Mouse (Mus musculus): ENCODE data around the gene Macf1. TPM values are rescaled to one million over a fixed set of nuclear protein-coding genes. Genes with fewer than 3 reads are reported as not detected.
A peak's percentile ranks its signal among the peaks of the same experiment; 100 is the strongest.

Macf1 gene
- 71.0 and 77.0 TPM in 2 replicates for polyA plus RNA-seq (2014; fragmentation: Nextera tagmentation; extraction: Ambion mirVana)

DNA sequence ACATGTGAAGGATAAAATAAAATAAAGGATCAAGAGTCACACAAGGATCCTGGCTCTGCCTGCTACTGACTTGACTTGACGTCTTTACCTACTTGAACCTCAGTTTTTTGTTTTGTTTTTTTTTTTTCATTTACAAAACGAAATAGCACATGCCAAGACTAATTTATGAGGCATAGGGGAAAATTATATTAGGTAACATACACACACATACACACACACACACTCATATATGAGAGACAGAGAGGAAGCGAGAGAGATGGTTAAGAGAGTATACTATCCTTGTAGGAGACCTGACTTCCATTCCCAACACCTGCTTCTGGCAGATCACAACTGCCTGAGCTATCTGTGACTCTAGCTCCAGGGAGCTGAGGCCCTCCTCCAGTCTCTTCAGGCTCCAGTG lies at the start of gene Macf1:
Gene Macf1, minus strand, starts transcription at position 101 of the 400 bp plus-strand sequence.
- peaks cover 9% of the 10 kb centered on the region for H3K27me3 ChIP-seq (ENCODE audit: control insufficient read depth, insufficient read depth, low read length)
- ATAC-seq (ENCODE audit: insufficient number of reproducible peaks, low FRiP score, low TSS enrichment, low read depth) (no peak), DNase-seq (ENCODE audit: low spot score) (no peak)
- no peaks in the 10 kb centered on the region for H3K9me3 ChIP-seq (ENCODE audit: control insufficient read depth, low read length)
- no peak within 1 kb of the TSS for H3K9ac ChIP-seq (ENCODE audit: low read length)
- H3K4me1 ChIP-seq (ENCODE audit: control insufficient read depth, insufficient read depth, low read length) = peaks cover 8% of the 10 kb centered on the region
- no peak within 1 kb of the TSS for H3K4me3 ChIP-seq (ENCODE audit: low read depth, low read length)
- no peaks in the 10 kb centered on the region for H3K36me3 ChIP-seq (ENCODE audit: control insufficient read depth, insufficient read depth, low read length)
- H3K27ac ChIP-seq (replicated peaks; ENCODE audit: low read depth, low read length) = no peak within 1 kb of the TSS
- no peak within 1 kb of the TSS for H3K4me2 ChIP-seq (ENCODE audit: low read depth, severe bottlenecking)
- WGBS = 82% methylated on average over 3 of the region's 3 CpGs

DNA sequence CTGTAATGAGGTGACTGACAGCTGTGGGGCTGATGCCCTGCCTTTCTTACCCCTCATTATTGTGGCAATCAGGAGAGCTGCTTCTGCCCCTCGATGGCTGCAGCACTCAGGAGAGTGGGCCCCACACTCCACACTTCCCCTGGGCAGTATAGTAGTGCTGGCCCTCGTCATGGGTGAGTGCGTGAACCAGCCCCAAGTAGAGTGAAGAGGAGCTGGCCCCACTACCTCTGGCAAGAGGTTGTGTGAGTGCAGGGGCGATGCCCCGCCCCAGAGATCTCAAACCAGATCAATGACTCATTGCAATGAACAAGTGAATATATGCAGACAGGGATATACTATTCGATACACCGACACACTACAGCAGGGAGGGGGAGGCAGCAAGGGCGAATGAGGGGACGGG lies 49.4 kb upstream of the Macf1 start:
- Histone ChIP-seq H3K36me3 (ENCODE audit: control insufficient read depth, insufficient read depth, low read length) (peaks cover 4% of the 10 kb centered on the region; the same call in 1 of the 2 replicates), H3K27me3 (ENCODE audit: control insufficient read depth, insufficient read depth, low read length) (no peaks in the 10 kb centered on the region), H3K4me1 (ENCODE audit: control insufficient read depth, insufficient read depth, low read length) (no peaks in the 10 kb centered on the region), H3K27ac (replicated peaks; ENCODE audit: low read depth, low read length) (no peak overlapping the region), H3K4me2 (ENCODE audit: low read depth, severe bottlenecking) (no peak overlapping the region), H3K9ac (ENCODE audit: low read length) (no peak overlapping the region), H3K4me3 (ENCODE audit: low read depth, low read length) (no peak overlapping the region), H3K9me3 (ENCODE audit: control insufficient read depth, low read length) (no peaks in the 10 kb centered on the region)
- DNase-seq (ENCODE audit: low spot score) (no peak), ATAC-seq (ENCODE audit: insufficient number of reproducible peaks, low FRiP score, low TSS enrichment, low read depth) (no peak)
- 94% methylated on average over 9 of the region's 9 CpGs for WGBS

DNA sequence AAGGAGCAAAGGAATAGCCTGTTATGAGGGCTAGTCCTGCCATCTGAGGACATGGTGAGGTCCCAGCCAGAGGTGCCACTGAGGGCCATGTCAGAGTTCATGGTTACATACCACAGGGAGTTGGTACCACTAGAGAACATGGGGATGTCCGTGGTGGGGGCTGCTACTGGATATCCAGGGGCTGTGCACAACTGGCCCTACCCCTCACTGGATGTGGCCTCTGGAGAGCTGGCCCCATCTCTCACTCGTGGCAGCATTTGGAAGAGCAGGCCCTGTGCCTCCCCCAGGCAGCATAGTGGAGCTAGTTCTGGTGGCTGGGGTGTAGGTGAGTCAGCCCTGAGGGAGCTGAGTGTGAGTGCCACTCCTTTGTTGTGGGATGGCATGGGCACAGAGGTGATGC lies 48.8 kb upstream of the Macf1 start:
- no peaks in the 10 kb centered on the region for H3K9me3 ChIP-seq (ENCODE audit: control insufficient read depth, low read length)
- peaks cover 4% of the 10 kb centered on the region; the same call in 1 of the 2 replicates for H3K36me3 ChIP-seq (ENCODE audit: control insufficient read depth, insufficient read depth, low read length)
- no peak for DNase-seq (ENCODE audit: low spot score)
- H3K27me3 ChIP-seq (ENCODE audit: control insufficient read depth, insufficient read depth, low read length) = no peaks in the 10 kb centered on the region
- ATAC-seq (ENCODE audit: insufficient number of reproducible peaks, low FRiP score, low TSS enrichment, low read depth) = no peak; the same call in 1 of the 2 replicates
- no peak overlapping the region for H3K4me3 ChIP-seq (ENCODE audit: low read depth, low read length)
- H3K4me2 ChIP-seq (ENCODE audit: low read depth, severe bottlenecking) = no peak overlapping the region
- no peak overlapping the region for H3K9ac ChIP-seq (ENCODE audit: low read length)
- no peak overlapping the region for H3K27ac ChIP-seq (replicated peaks; ENCODE audit: low read depth, low read length)
- WGBS = 84% methylated on average over 2 of the region's 2 CpGs
- no peaks in the 10 kb centered on the region for H3K4me1 ChIP-seq (ENCODE audit: control insufficient read depth, insufficient read depth, low read length)

DNA sequence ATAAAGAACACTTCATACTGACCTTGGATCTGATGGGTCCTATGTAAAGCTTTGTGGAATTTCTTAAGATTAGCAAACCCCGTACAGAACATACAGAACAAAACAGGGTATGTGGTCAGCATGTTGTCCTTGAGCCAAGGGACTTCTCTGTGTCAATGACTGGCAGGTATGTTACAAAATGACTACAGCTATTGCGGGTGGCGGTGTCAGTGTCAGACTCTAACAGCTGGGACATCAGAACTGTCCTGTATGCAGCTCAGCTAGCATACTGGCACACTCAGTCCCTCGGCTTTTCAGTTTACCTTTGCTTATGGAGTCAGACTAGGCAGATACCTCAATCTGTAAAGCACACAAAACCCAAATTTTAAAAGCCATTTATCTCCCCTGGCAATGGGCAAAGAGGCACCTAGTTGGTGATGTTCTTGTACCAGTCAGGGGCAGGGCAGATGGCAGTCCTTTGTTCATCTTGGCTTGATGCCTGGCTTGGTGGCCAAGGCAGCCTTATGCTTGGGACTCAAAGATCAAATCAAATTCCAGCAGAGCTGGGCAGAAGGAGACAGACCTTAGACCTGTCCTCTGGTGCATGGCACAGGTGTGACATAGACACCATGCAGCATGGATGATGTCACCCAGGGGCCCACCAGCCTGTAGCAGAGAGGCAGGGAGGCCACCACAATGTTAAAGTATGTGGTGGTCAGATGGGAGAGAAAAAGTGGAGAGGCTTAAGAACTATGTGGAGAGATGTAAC lies 48.2 kb upstream of the Macf1 start:
- Histone ChIP-seq H3K4me3 (ENCODE audit: low read depth, low read length) (no peak overlapping the region), H3K27me3 (ENCODE audit: control insufficient read depth, insufficient read depth, low read length) (no peaks in the 10 kb centered on the region), H3K4me2 (ENCODE audit: low read depth, severe bottlenecking) (no peak overlapping the region), H3K36me3 (ENCODE audit: control insufficient read depth, insufficient read depth, low read length) (peaks cover 3% of the 10 kb centered on the region; the same call in 1 of the 2 replicates), H3K9ac (ENCODE audit: low read length) (no peak overlapping the region), H3K4me1 (ENCODE audit: control insufficient read depth, insufficient read depth, low read length) (no peaks in the 10 kb centered on the region), H3K9me3 (ENCODE audit: control insufficient read depth, low read length) (no peaks in the 10 kb centered on the region), H3K27ac (replicated peaks; ENCODE audit: low read depth, low read length) (no peak overlapping the region)
- 96% methylated on average over 4 of the region's 4 CpGs for WGBS
- ATAC-seq (ENCODE audit: insufficient number of reproducible peaks, low FRiP score, low TSS enrichment, low read depth) = no peak
- DNase-seq (ENCODE audit: low spot score) = no peak

DNA sequence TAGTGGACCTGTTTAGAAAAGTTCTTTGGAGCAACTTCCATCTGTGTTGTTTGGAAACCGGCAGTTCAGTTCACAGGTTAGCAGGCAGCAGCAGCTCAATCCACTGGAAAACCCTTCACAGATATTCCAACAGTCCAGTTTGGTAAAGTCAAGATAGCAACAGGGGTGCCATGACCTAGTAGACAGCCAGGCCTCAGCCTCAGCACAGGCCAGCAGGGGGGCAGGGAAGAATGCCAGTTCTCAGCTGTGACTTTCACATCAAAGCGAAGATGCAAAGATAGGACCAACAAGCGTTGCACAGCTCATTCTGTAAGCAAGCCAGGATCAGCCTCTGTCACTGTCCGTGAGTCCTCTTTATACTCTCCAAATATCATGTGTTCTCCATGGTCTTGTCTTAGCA lies 37.6 kb upstream of the Macf1 start:
- no peak overlapping the region for H3K9ac ChIP-seq (ENCODE audit: low read length)
- no peak for ATAC-seq (ENCODE audit: insufficient number of reproducible peaks, low FRiP score, low TSS enrichment, low read depth)
- no peaks in the 10 kb centered on the region for H3K36me3 ChIP-seq (ENCODE audit: control insufficient read depth, insufficient read depth, low read length)
- no peaks in the 10 kb centered on the region for H3K9me3 ChIP-seq (ENCODE audit: control insufficient read depth, low read length)
- DNase-seq (ENCODE audit: low spot score) = no peak
- 89% methylated on average over 4 of the region's 4 CpGs for WGBS
- no peak overlapping the region for H3K4me2 ChIP-seq (ENCODE audit: low read depth, severe bottlenecking)
- no peaks in the 10 kb centered on the region for H3K4me1 ChIP-seq (ENCODE audit: control insufficient read depth, insufficient read depth, low read length)
- H3K27ac ChIP-seq (replicated peaks; ENCODE audit: low read depth, low read length) = no peak overlapping the region
- no peak overlapping the region for H3K4me3 ChIP-seq (ENCODE audit: low read depth, low read length)
- H3K27me3 ChIP-seq (ENCODE audit: control insufficient read depth, insufficient read depth, low read length) = no peaks in the 10 kb centered on the region

DNA sequence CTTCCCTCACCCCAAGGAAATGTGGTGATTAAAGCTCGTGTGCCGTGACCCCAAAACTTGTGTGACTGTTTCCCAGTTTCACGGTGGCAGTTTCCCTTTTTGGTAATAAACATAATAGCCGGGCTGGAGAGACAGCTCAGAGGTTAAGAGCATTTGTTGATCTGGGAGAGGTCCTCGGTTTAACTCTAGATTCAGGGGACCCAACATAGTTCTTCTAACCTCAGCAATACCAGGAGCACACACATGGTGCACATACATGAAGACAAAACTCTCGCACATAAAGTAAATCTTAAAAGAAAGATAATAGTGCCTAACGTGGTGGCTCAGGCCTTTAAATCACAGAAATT lies 34.2 kb upstream of the Macf1 start:
- H3K4me3 ChIP-seq (ENCODE audit: low read depth, low read length) = peak overlapping the region; percentile 76
- no peaks in the 10 kb centered on the region for H3K27me3 ChIP-seq (ENCODE audit: control insufficient read depth, insufficient read depth, low read length)
- peak overlapping the region; percentile 56 for H3K4me2 ChIP-seq (ENCODE audit: low read depth, severe bottlenecking)
- H3K9ac ChIP-seq (ENCODE audit: low read length) = peak overlapping the region; percentile 38
- H3K9me3 ChIP-seq (ENCODE audit: control insufficient read depth, low read length) = no peaks in the 10 kb centered on the region
- H3K36me3 ChIP-seq (ENCODE audit: control insufficient read depth, insufficient read depth, low read length) = no peaks in the 10 kb centered on the region; the same call in 1 of the 2 replicates
- H3K27ac ChIP-seq (replicated peaks; ENCODE audit: low read depth, low read length) = no peak overlapping the region
- H3K4me1 ChIP-seq (ENCODE audit: control insufficient read depth, insufficient read depth, low read length) = no peaks in the 10 kb centered on the region
- ATAC-seq (ENCODE audit: insufficient number of reproducible peaks, low FRiP score, low TSS enrichment, low read depth) (peak; percentile 44; the same call in 1 of the 2 replicates), DNase-seq (ENCODE audit: low spot score) (no peak)
- 32% methylated on average over 7 of the region's 7 CpGs for WGBS

DNA sequence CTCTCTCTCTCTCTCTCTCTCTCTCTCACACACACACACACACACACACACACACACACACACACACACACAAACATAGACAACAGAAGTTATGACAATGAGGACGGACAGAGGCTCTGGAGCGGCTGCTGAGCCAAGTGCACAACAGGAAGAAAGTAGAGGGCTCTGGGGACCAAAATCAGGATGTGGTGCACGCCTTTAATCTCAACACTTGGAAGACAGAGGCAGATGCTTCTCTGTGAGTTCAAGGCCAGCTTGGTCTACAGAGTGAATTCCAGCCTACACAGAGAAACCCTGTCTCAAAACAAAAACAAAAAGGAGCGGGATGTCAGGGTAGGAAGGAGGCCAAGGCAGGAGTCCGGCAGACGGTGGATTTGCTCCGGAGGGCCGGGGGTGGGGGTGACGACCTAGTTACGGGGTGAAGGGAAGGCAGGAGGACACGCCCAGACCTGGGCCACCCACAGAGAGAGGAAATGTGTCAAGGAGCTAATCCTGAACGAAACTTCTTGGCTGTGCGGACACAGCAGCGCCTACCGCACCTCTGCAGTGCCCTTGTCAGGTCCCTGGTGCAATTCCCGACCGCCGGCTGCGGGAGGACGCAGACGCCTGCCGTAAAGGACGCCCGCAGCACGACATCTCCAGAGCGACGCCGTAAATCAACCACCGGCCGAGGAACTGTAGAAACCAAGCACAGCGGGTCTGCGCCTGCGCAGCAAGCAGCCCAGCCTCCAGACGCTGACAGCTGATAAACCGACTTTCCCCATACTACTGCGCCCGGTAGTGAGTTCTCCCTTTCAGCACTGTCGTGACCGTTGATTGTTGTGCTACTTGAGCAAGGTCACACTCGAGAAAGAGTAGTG lies 33.6 kb upstream of the Macf1 start, which contains the start of gene Ndufs5:
Gene Ndufs5, minus strand, starts transcription at position 629 of the 860 bp plus-strand sequence.
- H3K27me3 ChIP-seq (ENCODE audit: control insufficient read depth, insufficient read depth, low read length) = no peaks in the 10 kb centered on the region
- DNase-seq (ENCODE audit: low spot score) (peak; percentile 95), ATAC-seq (ENCODE audit: insufficient number of reproducible peaks, low FRiP score, low TSS enrichment, low read depth) (peak; percentile 96)
- peak within 1 kb of the TSS; percentile 56 for H3K4me2 ChIP-seq (ENCODE audit: low read depth, severe bottlenecking)
- H3K9ac ChIP-seq (ENCODE audit: low read length) = peak within 1 kb of the TSS; percentile 68
- no peaks in the 10 kb centered on the region for H3K9me3 ChIP-seq (ENCODE audit: control insufficient read depth, low read length)
- WGBS = under 1% methylated on average over 40 of the region's 40 CpGs
- no peaks in the 10 kb centered on the region for H3K4me1 ChIP-seq (ENCODE audit: control insufficient read depth, insufficient read depth, low read length)
- H3K36me3 ChIP-seq (ENCODE audit: control insufficient read depth, insufficient read depth, low read length) = no peaks in the 10 kb centered on the region; the same call in 1 of the 2 replicates
- no peak within 1 kb of the TSS for H3K27ac ChIP-seq (replicated peaks; ENCODE audit: low read depth, low read length)
- peak within 1 kb of the TSS; percentile 76 for H3K4me3 ChIP-seq (ENCODE audit: low read depth, low read length)

DNA sequence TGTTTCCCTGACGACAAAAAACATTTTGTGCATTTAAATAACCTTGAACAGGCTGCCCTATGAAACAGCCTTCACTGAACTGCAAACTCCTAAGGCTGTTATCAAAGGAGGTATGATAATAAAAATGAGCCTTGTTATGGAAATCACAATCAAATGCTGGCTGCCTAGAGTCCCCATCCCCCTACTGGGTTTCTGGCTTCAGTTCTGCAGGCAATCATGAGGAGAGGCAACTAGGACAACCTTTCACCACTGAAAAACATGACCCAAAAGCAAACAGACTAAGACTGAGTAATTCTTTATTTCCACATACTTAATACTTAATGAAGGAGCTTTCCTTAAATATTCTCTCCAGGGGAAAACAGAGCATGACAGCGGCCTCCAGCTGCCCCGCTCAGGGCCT lies 28.3 kb upstream of the Macf1 start:
- Histone ChIP-seq H3K4me2 (ENCODE audit: low read depth, severe bottlenecking) (no peak overlapping the region), H3K36me3 (ENCODE audit: control insufficient read depth, insufficient read depth, low read length) (no peaks in the 10 kb centered on the region; the same call in 1 of the 2 replicates), H3K9ac (ENCODE audit: low read length) (no peak overlapping the region), H3K27ac (replicated peaks; ENCODE audit: low read depth, low read length) (no peak overlapping the region), H3K4me3 (ENCODE audit: low read depth, low read length) (no peak overlapping the region), H3K27me3 (ENCODE audit: control insufficient read depth, insufficient read depth, low read length) (no peaks in the 10 kb centered on the region), H3K9me3 (ENCODE audit: control insufficient read depth, low read length) (no peaks in the 10 kb centered on the region), H3K4me1 (ENCODE audit: control insufficient read depth, insufficient read depth, low read length) (no peaks in the 10 kb centered on the region)
- WGBS = 93% methylated on average over 1 of the region's 3 CpGs
- DNase-seq (ENCODE audit: low spot score) (no peak), ATAC-seq (ENCODE audit: insufficient number of reproducible peaks, low FRiP score, low TSS enrichment, low read depth) (no peak)
